Mouse (Mus musculus) spleen, adult 18-20 months (tissue): ENCODE measurements around the gene Tpst2.

ENCODE experiments used
- DNase-seq, 2 experiments: peaks; one replicate each; pipeline ENCODE4 v3.0.0; 2022; ENCODE audit warnings: mixed read lengths in 2 of 2

Tpst2 gene

GRCm38 (mm10) chr5:112256457-112256856 lies 20.0 kb upstream of the Tpst2 start:
- no peak for DNase-seq

GRCm38 (mm10) chr5:112257896-112258295 lies 18.6 kb upstream of the Tpst2 start:
- no peak for DNase-seq

- DNase-seq: no peak
Measured at GRCm38 (mm10) chr5:112259862-112260650, 16.4 kb upstream of the Tpst2 start.

GRCm38 (mm10) chr5:112260818-112261217 lies 15.7 kb upstream of the Tpst2 start:
- no peak for DNase-seq

- DNase-seq: no peak
Measured at GRCm38 (mm10) chr5:112264099-112264498, 12.4 kb upstream of the Tpst2 start.

- no peak for DNase-seq
Measured at GRCm38 (mm10) chr5:112265110-112265509, 11.4 kb upstream of the Tpst2 start.

GRCm38 (mm10) chr5:112265515-112265914 lies 11.0 kb upstream of the Tpst2 start:
- peak in 1 of 2 experiments; percentile 58 for DNase-seq

- peak in 1 of 2 experiments; percentile 48 for DNase-seq
Measured at GRCm38 (mm10) chr5:112266011-112266777, 10.3 kb upstream of the Tpst2 start.

- DNase-seq: peak in 1 of 2 experiments; percentile 53
Measured at GRCm38 (mm10) chr5:112270764-112271541, 5.5 kb upstream of the Tpst2 start.

GRCm38 (mm10) chr5:112272934-112273333 lies 3.6 kb upstream of the Tpst2 start:
- DNase-seq: no peak

- no peak for DNase-seq
Measured at GRCm38 (mm10) chr5:112273746-112274463, 2.6 kb upstream of the Tpst2 start.

GRCm38 (mm10) chr5:112275021-112275804 lies 1.3 kb upstream of the Tpst2 start:
- DNase-seq: no peak

GRCm38 (mm10) chr5:112276907-112277348 lies 437 bp downstream of the Tpst2 start:
- DNase-seq: no peak

GRCm38 (mm10) chr5:112277906-112278470 lies 1.5 kb downstream of the Tpst2 start:
- DNase-seq: no peak

GRCm38 (mm10) chr5:112279181-112280021 lies 2.9 kb downstream of the Tpst2 start:
- no peak for DNase-seq

GRCm38 (mm10) chr5:112280151-112280550 lies 3.7 kb downstream of the Tpst2 start:
- DNase-seq: no peak

- no peak for DNase-seq
Measured at GRCm38 (mm10) chr5:112280863-112281660, 4.6 kb downstream of the Tpst2 start.

- DNase-seq: no peak
Measured at GRCm38 (mm10) chr5:112281676-112282075, 5.2 kb downstream of the Tpst2 start.

GRCm38 (mm10) chr5:112282123-112282779 lies 5.8 kb downstream of the Tpst2 start:
- no peak for DNase-seq
